ENCODE assay signal across 7 mouse cellular contexts in the genomic region with DNA sequence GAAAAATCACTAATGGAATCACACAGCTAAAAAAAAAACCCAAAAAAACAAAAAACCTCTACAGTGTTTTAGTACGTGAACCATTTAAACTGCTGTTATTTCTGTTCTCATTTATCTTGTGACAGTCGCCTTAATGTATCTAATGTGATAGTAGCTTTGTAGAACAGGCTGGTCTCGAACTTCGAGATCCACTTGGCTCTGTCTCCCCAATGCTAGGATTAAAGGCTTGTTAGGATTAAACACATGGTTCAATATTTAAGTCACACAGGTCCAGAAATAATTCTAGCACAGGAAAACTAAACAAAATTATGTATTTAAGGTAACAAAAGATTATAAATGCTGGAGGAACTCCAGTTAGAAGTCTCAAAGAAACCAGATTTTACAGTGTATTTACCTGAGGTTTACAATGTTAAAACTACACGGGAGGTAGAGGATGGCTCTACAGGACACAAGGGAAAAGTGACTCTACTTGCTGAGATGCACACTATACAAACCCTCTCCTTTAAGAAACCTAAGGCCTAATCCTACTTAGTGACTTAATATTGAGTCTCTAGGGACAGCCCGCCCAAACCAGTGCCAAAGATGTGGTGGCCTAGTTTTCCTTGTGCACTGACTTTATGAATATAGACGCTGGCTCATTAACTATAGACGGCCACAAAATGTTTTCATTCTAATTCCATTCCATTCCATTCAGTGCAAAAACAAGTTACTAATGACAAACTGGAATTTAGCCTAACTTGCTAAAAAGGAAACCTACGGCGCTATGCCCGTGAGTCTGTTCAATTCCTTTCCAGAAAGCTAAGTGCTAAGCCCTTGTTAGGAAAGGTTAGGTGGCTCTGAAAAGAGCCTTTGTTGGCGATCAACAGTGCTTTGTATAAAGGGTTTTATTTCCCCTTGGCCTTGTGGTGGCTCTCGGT. TPM values are rescaled to one million over a fixed set of nuclear protein-coding genes. Genes with fewer than 3 reads are reported as not detected.
DNase-seq lines count a peak whose midpoint lies in the region; ATAC-seq lines count a peak whose summit lies in the region.

No protein-coding gene starts in this region.

- H3K4me3 ChIP-seq in megakaryocyte, embryonic 14.5 days (replicated peaks), result peak overlapping the region; percentile 89
- H3K4me3 ChIP-seq in neural tube, embryonic 11.5 days (ENCODE audit: low read depth, low read length), result peak overlapping the region; percentile 37

- 3% methylated on average over 13 of the region's 13 CpGs for WGBS in neural tube, embryonic 11.5 days

- H3K9me3 ChIP-seq in megakaryocyte, embryonic 14.5 days, result no peaks in the 10 kb centered on the region
- H3K9me3 ChIP-seq in neural tube, embryonic 11.5 days (ENCODE audit: control insufficient read depth, low read length), result no peaks in the 10 kb centered on the region

- no peaks in the 10 kb centered on the region for H3K27me3 ChIP-seq in megakaryocyte, embryonic 14.5 days (replicated peaks)
- H3K27me3 ChIP-seq in neural tube, embryonic 11.5 days (ENCODE audit: control insufficient read depth, insufficient read depth, low read length), result no peaks in the 10 kb centered on the region

- peak overlapping the region; percentile 65 for H3K4me2 ChIP-seq in neural tube, embryonic 11.5 days (ENCODE audit: low read depth)

- peak; percentile 68 for DNase-seq in embryo, embryonic 10 days (ENCODE audit: low spot score)
- DNase-seq in induced T-regulatory cell, adult 2 months (ENCODE audit: low read depth), result peak; percentile 72
- peak; percentile 35 for DNase-seq in neural tube, embryonic 11.5 days (ENCODE audit: low spot score)
- no peak for DNase-seq in layer of hippocampus, postnatal 10 days (ENCODE audit: low spot score in 2 of 2)
- DNase-seq in spleen, postnatal 10 days (ENCODE audit: low spot score in 2 of 2), result no peak

- H3K27ac ChIP-seq in neural tube, embryonic 11.5 days (ENCODE audit: low read depth, low read length), result peak overlapping the region; percentile 94

- no peak for ATAC-seq in megakaryocyte, adult 5-6 weeks (ENCODE audit: poor library complexity, severe bottlenecking)
- ATAC-seq in neural tube, embryonic 11.5 days (ENCODE audit: insufficient read depth, low FRiP score, low TSS enrichment), result no peak

- no peaks in the 10 kb centered on the region for H3K36me3 ChIP-seq in megakaryocyte, embryonic 14.5 days (replicated peaks; ENCODE audit: low read length)
- no peaks in the 10 kb centered on the region for H3K36me3 ChIP-seq in neural tube, embryonic 11.5 days (ENCODE audit: control insufficient read depth, insufficient read depth, low read length)

- H3K9ac ChIP-seq in neural tube, embryonic 11.5 days (ENCODE audit: low read length), result peak overlapping the region; percentile 78

- H3K4me1 ChIP-seq in megakaryocyte, embryonic 14.5 days, result peaks cover 64% of the 10 kb centered on the region
- 0 out of 2 replicates have a peak, but pooled peaks cover 6% of the 10 kb centered on the region for H3K4me1 ChIP-seq in neural tube, embryonic 11.5 days (ENCODE audit: control insufficient read depth, insufficient read depth, low read length)

RNA-seq across cellular contexts. Expression of a gene that starts 0.7 kb away (rescaled TPM):
- polyA plus RNA-seq in megakaryocyte, embryonic 14.5 days (2012; ENCODE audit: insufficient read depth, low replicate concordance), result 304 and 570 TPM in 2 replicates
- 34.9 and 43.5 TPM in 2 replicates for total RNA-seq in megakaryocyte, adult 5-6 weeks (2015)
- 115 and 127 TPM in 2 replicates for total RNA-seq in megakaryocyte, adult 5-6 weeks (2017)
- 25.5 and 29.2 TPM in 2 replicates for polyA plus RNA-seq in neural tube, embryonic 11.5 days (2014; fragmentation: Nextera tagmentation; extraction: Ambion mirVana)
- 10 to 100 TPM; 51.2 to 53.7 TPM for total RNA-seq in layer of hippocampus, postnatal 10 days (2021)

RNA-seq across cellular contexts. Expression of a gene that starts 0.8 kb away (rescaled TPM):
- polyA plus RNA-seq in megakaryocyte, embryonic 14.5 days (2012; ENCODE audit: insufficient read depth, low replicate concordance), result 24.5 and 35.7 TPM in 2 replicates
- total RNA-seq in megakaryocyte, adult 5-6 weeks (2015), result 43.5 and 58.5 TPM in 2 replicates
- 942 and 986 TPM in 2 replicates for total RNA-seq in megakaryocyte, adult 5-6 weeks (2017)
- 51.6 and 61.4 TPM in 2 replicates for polyA plus RNA-seq in neural tube, embryonic 11.5 days (2014; fragmentation: Nextera tagmentation; extraction: Ambion mirVana)
- total RNA-seq in layer of hippocampus, postnatal 10 days (2021), result 10 to 100 TPM; 33.8 to 36.8 TPM

RNA-seq across cellular contexts. Expression of a gene that starts 1.1 kb away (rescaled TPM):
- polyA plus RNA-seq in megakaryocyte, embryonic 14.5 days (2012; ENCODE audit: insufficient read depth, low replicate concordance), result 27.3 and 32.8 TPM in 2 replicates
- total RNA-seq in megakaryocyte, adult 5-6 weeks (2015), result 57.4 and 58.7 TPM in 2 replicates
- 645 and 753 TPM in 2 replicates for total RNA-seq in megakaryocyte, adult 5-6 weeks (2017)
- polyA plus RNA-seq in neural tube, embryonic 11.5 days (2014; fragmentation: Nextera tagmentation; extraction: Ambion mirVana), result 12.4 and 13.1 TPM in 2 replicates
- total RNA-seq in layer of hippocampus, postnatal 10 days (2021), result 10 to 100 TPM; 29.4 to 36.1 TPM

RNA-seq across cellular contexts. Expression of a gene that starts 6.2 kb away (rescaled TPM):
- 7.0 TPM in 1 of 2 replicates, not detected in the other for polyA plus RNA-seq in megakaryocyte, embryonic 14.5 days (2012; ENCODE audit: insufficient read depth, low replicate concordance)
- total RNA-seq in megakaryocyte, adult 5-6 weeks (2015), result 78.9 and 108 TPM in 2 replicates
- 1,539 and 1,747 TPM in 2 replicates for total RNA-seq in megakaryocyte, adult 5-6 weeks (2017)
- 6.2 and 10.8 TPM in 2 replicates for polyA plus RNA-seq in neural tube, embryonic 11.5 days (2014; fragmentation: Nextera tagmentation; extraction: Ambion mirVana)
- total RNA-seq in layer of hippocampus, postnatal 10 days (2021), result 10 to 100 TPM; 73.9 to 80.0 TPM

RNA-seq across cellular contexts. Expression of a gene that starts 6.5 kb away (rescaled TPM):
- polyA plus RNA-seq in megakaryocyte, embryonic 14.5 days (2012; ENCODE audit: insufficient read depth, low replicate concordance), result 89.8 and 975 TPM in 2 replicates
- total RNA-seq in megakaryocyte, adult 5-6 weeks (2015), result 0.91 and 1.1 TPM in 2 replicates
- total RNA-seq in megakaryocyte, adult 5-6 weeks (2017), result 48.2 and 145 TPM in 2 replicates
- 6.6 and 16.2 TPM in 2 replicates for polyA plus RNA-seq in neural tube, embryonic 11.5 days (2014; fragmentation: Nextera tagmentation; extraction: Ambion mirVana)
- total RNA-seq in layer of hippocampus, postnatal 10 days (2021), result 10 to 100 TPM; 64.1 to 78.6 TPM

Comparison
In these comparisons a context has a peak if more than half of its experiments do, and no peak if none do; other contexts are left out.
1. DNase-seq: peak in embryo, embryonic 10 days (single experiment), induced T-regulatory cell, adult 2 months (single experiment) and neural tube, embryonic 11.5 days (single experiment); none in layer of hippocampus, postnatal 10 days (0 of 2) and spleen, postnatal 10 days (0 of 2).